Mouse (Mus musculus) retina, postnatal 7 days (tissue): ENCODE measurements at regions not wholly inside any gene's neighbourhood (a gene's known extent, or its start where the extent isn't known, plus 50 kb on each side); places are given as distances from the start of the nearest gene placed in this dataset.

Source experiments
- DNase-seq: peaks from one replicate; pipeline ENCODE4 v3.0.0-alpha.2; 2012; ENCODE audit warnings: low read depth, low spot score

- DNase-seq, result no peak
Measured at GRCm38 (mm10) chr3:17201773-17202172, 746.4 kb upstream of the Cypt12 start.

- no peak for DNase-seq
Measured at GRCm38 (mm10) chr3:17214031-17214430, 734.2 kb upstream of the Cypt12 start.

GRCm38 (mm10) chr3:17216825-17217224 is 731.4 kb upstream of the Cypt12 start:
- DNase-seq, result no peak

GRCm38 (mm10) chr3:17238407-17238806 is 709.8 kb upstream of the Cypt12 start:
- no peak for DNase-seq

- DNase-seq, result no peak
Measured at GRCm38 (mm10) chr3:17258397-17258796, 689.8 kb upstream of the Cypt12 start.

- no peak for DNase-seq
Measured at GRCm38 (mm10) chr3:17259093-17259492, 689.1 kb upstream of the Cypt12 start.

- no peak for DNase-seq
Measured at GRCm38 (mm10) chr3:17281231-17281630, 667.0 kb upstream of the Cypt12 start.

GRCm38 (mm10) chr3:17282881-17283280 is 665.3 kb upstream of the Cypt12 start:
- no peak for DNase-seq

- DNase-seq, result no peak
Measured at GRCm38 (mm10) chr3:17317523-17317922, 630.7 kb upstream of the Cypt12 start.

GRCm38 (mm10) chr3:17318450-17318849 is 629.8 kb upstream of the Cypt12 start:
- no peak for DNase-seq

GRCm38 (mm10) chr3:17319213-17319612 is 629.0 kb upstream of the Cypt12 start:
- no peak for DNase-seq

- DNase-seq, result no peak
Measured at GRCm38 (mm10) chr3:17319931-17320330, 628.3 kb upstream of the Cypt12 start.

GRCm38 (mm10) chr3:17322266-17322665 is 625.9 kb upstream of the Cypt12 start:
- DNase-seq, result no peak

GRCm38 (mm10) chr3:17324816-17325215 is 623.4 kb upstream of the Cypt12 start:
- DNase-seq, result peak; percentile 79

GRCm38 (mm10) chr3:17325821-17326220 is 622.4 kb upstream of the Cypt12 start:
- no peak for DNase-seq

GRCm38 (mm10) chr3:17326292-17326691 is 621.9 kb upstream of the Cypt12 start:
- DNase-seq, result no peak

- no peak for DNase-seq
Measured at GRCm38 (mm10) chr3:17326774-17327173, 621.4 kb upstream of the Cypt12 start.

GRCm38 (mm10) chr3:17327706-17328105 is 620.5 kb upstream of the Cypt12 start:
- DNase-seq, result no peak

- no peak for DNase-seq
Measured at GRCm38 (mm10) chr3:17329411-17329810, 618.8 kb upstream of the Cypt12 start.

- DNase-seq, result no peak
Measured at GRCm38 (mm10) chr3:17330429-17331373, 617.5 kb upstream of the Cypt12 start.

- no peak for DNase-seq
Measured at GRCm38 (mm10) chr3:17360253-17360652, 588.0 kb upstream of the Cypt12 start.
